Mouse (Mus musculus) olfactory bulb, adult 2 months (tissue): ENCODE results near the gene E2f6.

Experiments
- CTCF ChIP-seq: fragments of 200-500 bp; IDR thresholded peaks from 2 replicates; pipeline ENCODE4 v1.5.1; 2012; ENCODE audit warnings: low read depth, mild to moderate bottlenecking, low read length, moderate library complexity; ENCODE audit not compliant: insufficient read depth
- POLR2A ChIP-seq: fragments of 200-500 bp; IDR thresholded peaks from 2 replicates; pipeline ENCODE4 v1.6.1; 2012; ENCODE audit warnings: mild to moderate bottlenecking, low read depth, low read length, moderate library complexity; ENCODE audit not compliant: insufficient read depth

DNA sequence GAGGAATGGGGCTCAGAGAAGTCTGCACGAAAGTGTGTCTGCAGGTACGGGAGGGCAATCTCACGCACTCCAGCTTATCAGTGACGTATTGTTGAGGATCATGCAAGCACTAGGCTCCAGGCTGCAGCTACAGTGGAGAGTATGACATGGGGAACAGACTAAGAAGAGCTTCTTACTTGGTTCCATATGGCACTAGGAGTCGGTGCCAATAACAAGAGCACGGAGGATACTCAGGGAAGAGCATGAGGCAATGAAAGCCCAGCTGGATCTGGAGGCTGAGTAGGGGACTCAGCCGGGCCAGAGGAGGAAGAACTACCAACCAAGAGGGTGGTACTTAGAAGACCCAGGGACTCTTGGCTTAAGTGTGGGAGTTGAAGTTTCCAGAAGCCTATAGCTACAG is 62.8 kb downstream of the E2f6 start:
- no peak for TF ChIP-seq POLR2A
- no peak for TF ChIP-seq CTCF
